Mouse (Mus musculus): ENCODE measurements around the gene Klhl5. TPM values are rescaled to one million over a fixed set of nuclear protein-coding genes. Genes with fewer than 3 reads are reported as not detected.
A peak's percentile ranks its signal among the peaks of the same experiment; 100 is the strongest.

Klhl5 gene
- 10 to 100 TPM; 38.4 to 43.1 (median 40.7) TPM for total RNA-seq (2022)

GRCm38 (mm10) chr5:65106876-65107772, at the start of gene Klhl5:
Gene Klhl5 (plus strand): TSS chr5:65107539.
- peak; percentile 63 to 72 for DNase-seq (ENCODE audit: low spot score in 2 of 2)

- no peak for DNase-seq (ENCODE audit: low spot score in 2 of 2)
These were observed 49.7 kb upstream of the Klhl5 start for GRCm38 (mm10) chr5:65057596-65057995.

GRCm38 (mm10) chr5:65059806-65060205, 47.5 kb upstream of the Klhl5 start:
- DNase-seq (ENCODE audit: low spot score in 2 of 2) = no peak

GRCm38 (mm10) chr5:65062236-65062635, 45.1 kb upstream of the Klhl5 start:
- no peak for DNase-seq (ENCODE audit: low spot score in 2 of 2)

- no peak for DNase-seq (ENCODE audit: low spot score in 2 of 2)
These were observed 44.1 kb upstream of the Klhl5 start for GRCm38 (mm10) chr5:65063266-65063665.

GRCm38 (mm10) chr5:65068166-65068565, 39.2 kb upstream of the Klhl5 start:
- no peak for DNase-seq (ENCODE audit: low spot score in 2 of 2)

GRCm38 (mm10) chr5:65069872-65070271, 37.5 kb upstream of the Klhl5 start:
- no peak for DNase-seq (ENCODE audit: low spot score in 2 of 2)

GRCm38 (mm10) chr5:65071689-65072118, 35.6 kb upstream of the Klhl5 start:
- DNase-seq (ENCODE audit: low spot score in 2 of 2) = no peak

- no peak for DNase-seq (ENCODE audit: low spot score in 2 of 2)
These were observed 34.1 kb upstream of the Klhl5 start for GRCm38 (mm10) chr5:65073247-65073646.

- DNase-seq (ENCODE audit: low spot score in 2 of 2) = no peak
These were observed 32.6 kb upstream of the Klhl5 start for GRCm38 (mm10) chr5:65074693-65075092.

GRCm38 (mm10) chr5:65076087-65076486, 31.3 kb upstream of the Klhl5 start:
- DNase-seq (ENCODE audit: low spot score in 2 of 2) = no peak

- DNase-seq (ENCODE audit: low spot score in 2 of 2) = no peak
These were observed 30.6 kb upstream of the Klhl5 start for GRCm38 (mm10) chr5:65076748-65077147.

- no peak for DNase-seq (ENCODE audit: low spot score in 2 of 2)
These were observed 29.3 kb upstream of the Klhl5 start for GRCm38 (mm10) chr5:65078081-65078480.

GRCm38 (mm10) chr5:65079881-65080280, 27.5 kb upstream of the Klhl5 start:
- peak in 1 of 2 experiments; percentile 15 for DNase-seq (ENCODE audit: low spot score in 2 of 2)

- DNase-seq (ENCODE audit: low spot score in 2 of 2) = no peak
These were observed 25.5 kb upstream of the Klhl5 start for GRCm38 (mm10) chr5:65081836-65082235.

- DNase-seq (ENCODE audit: low spot score in 2 of 2) = no peak
These were observed 20.8 kb upstream of the Klhl5 start for GRCm38 (mm10) chr5:65086522-65086921.

GRCm38 (mm10) chr5:65089707-65090106, 17.6 kb upstream of the Klhl5 start:
- no peak for DNase-seq (ENCODE audit: low spot score in 2 of 2)

GRCm38 (mm10) chr5:65091184-65091858, 16.0 kb upstream of the Klhl5 start:
- no peak for DNase-seq (ENCODE audit: low spot score in 2 of 2)

- no peak for DNase-seq (ENCODE audit: low spot score in 2 of 2)
These were observed 15.4 kb upstream of the Klhl5 start, which contains the start of gene Tmem156 for GRCm38 (mm10) chr5:65091921-65092320. Gene Tmem156 (minus strand): TSS chr5:65092132.

GRCm38 (mm10) chr5:65093769-65094168, 13.6 kb upstream of the Klhl5 start:
- DNase-seq (ENCODE audit: low spot score in 2 of 2) = no peak

GRCm38 (mm10) chr5:65094902-65095545, 12.3 kb upstream of the Klhl5 start:
- DNase-seq (ENCODE audit: low spot score in 2 of 2) = no peak

- DNase-seq (ENCODE audit: low spot score in 2 of 2) = no peak
These were observed 11.3 kb upstream of the Klhl5 start for GRCm38 (mm10) chr5:65096082-65096481.
